Mouse (Mus musculus): Measurements from ENCODE around the gene Ifitm6. TPM values are rescaled to one million over a fixed set of nuclear protein-coding genes. Genes with fewer than 3 reads are reported as not detected.

Gene Ifitm6
- polyA plus RNA-seq, 1 experiment from 2014 or later = 0.27 TPM

DNA sequence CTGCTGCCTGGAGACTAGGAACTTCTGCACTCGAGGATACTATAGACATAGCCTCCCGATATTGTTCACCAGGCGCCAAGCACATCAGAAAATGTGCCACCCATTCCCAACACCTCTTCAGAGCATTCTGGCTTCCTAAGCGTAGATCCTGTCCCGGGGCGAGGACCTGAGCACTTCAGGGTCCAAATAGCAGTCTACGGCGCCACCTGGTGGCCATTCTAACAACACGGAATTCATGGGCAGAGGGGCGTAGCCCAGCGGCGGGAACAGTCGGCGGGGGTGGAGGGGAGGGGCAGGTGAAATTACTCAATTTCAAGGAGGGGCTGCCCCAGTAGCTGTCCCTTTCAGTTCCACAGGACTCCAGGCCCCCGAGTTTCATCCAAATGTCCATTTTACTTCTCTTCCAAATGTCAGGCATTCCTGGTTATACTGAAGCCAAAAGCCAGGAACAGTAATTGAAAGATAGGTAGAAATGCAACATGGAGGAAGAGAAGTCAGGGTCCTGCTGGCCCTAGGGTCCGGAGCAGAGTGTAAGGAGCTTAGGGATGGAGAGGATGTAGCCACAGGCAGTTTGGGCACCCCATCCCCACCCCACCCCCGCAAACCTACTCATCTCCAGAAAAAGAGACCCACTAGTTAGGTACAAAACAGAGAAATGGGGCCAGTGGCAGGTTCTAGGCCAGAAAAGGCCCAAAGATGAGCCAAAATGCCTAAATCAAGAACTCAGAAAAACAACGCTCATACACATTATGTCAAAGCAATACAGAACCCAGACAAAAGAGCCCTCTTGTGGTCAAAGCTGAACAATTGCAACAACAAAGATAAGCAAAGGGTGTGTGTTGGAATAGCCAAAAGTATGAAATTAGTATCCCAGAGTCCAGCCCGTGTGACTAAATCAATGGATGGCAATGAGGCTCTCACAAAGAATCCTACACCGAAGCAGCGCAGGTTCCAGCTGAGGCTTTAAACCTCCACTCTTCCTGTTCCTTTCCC is 30.8 kb upstream of the Ifitm6 start:
- H3K36me3 ChIP-seq (ENCODE audit: control insufficient read depth, insufficient read depth, low read length) = no peaks in the 10 kb centered on the region
- peak overlapping the region; percentile 60; the same call in 1 of the 2 replicates for H3K27ac ChIP-seq (ENCODE audit: low read depth, low read length)
- peak; percentile 95 for DNase-seq (ENCODE audit: low spot score)
- H3K9me3 ChIP-seq (replicated peaks; ENCODE audit: control insufficient read depth, low read length) = no peaks in the 10 kb centered on the region
- H3K9ac ChIP-seq (ENCODE audit: low read length) = peak overlapping the region; percentile 61
- 14% methylated on average over 21 of the region's 21 CpGs for WGBS
- peak; percentile 95 for ATAC-seq
- H3K4me1 ChIP-seq (ENCODE audit: control insufficient read depth, insufficient read depth, low read length) = peaks cover 7% of the 10 kb centered on the region
- peak overlapping the region; percentile 78 for H3K4me2 ChIP-seq (ENCODE audit: low read length)
- H3K27me3 ChIP-seq (replicated peaks; ENCODE audit: control insufficient read depth, insufficient read depth, low read length) = no peaks in the 10 kb centered on the region; the same call in 1 of the 2 replicates
- H3K4me3 ChIP-seq (ENCODE audit: low read depth, low read length) = peak overlapping the region; percentile 30

DNA sequence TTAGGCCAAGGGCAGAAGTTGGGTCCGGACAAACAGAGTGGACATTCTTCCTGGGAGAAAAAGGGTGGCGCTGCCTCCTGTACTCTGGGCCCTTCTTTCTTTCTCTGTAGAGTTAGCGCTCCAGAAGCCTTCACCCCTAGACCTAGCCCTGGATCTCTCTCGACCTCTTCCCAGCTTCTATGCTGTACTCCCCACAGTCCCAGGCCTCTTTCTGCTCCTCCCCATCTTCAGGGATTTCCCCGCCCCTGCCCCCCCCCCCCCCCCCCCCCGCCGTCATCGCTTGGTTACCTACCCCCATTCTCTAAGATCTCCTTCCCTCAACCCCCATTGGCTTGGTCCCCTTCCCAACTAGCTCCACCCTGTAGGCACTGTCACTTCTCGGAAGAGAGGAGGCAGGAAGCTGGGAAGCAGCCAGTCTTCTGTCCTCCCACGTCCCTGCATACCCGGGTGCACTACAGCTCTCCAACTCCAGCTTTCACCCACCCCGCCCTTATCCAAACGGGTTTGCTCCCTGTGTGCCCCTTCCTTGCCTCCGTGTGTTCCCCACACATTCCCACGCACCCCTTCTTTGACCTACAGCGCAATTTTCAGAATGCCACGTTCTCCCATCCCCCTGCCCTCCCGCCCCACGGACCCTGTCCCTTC is 30.0 kb upstream of the Ifitm6 start:
- peak; percentile 87 for ATAC-seq
- Histone ChIP-seq H3K4me3 (ENCODE audit: low read depth, low read length) (peak overlapping the region; percentile 30), H3K9me3 (replicated peaks; ENCODE audit: control insufficient read depth, low read length) (no peaks in the 10 kb centered on the region), H3K4me2 (ENCODE audit: low read length) (peak overlapping the region; percentile 78), H3K27me3 (replicated peaks; ENCODE audit: control insufficient read depth, insufficient read depth, low read length) (no peaks in the 10 kb centered on the region; the same call in 1 of the 2 replicates), H3K9ac (ENCODE audit: low read length) (peak overlapping the region; percentile 61), H3K4me1 (ENCODE audit: control insufficient read depth, insufficient read depth, low read length) (peaks cover 7% of the 10 kb centered on the region), H3K36me3 (ENCODE audit: control insufficient read depth, insufficient read depth, low read length) (no peaks in the 10 kb centered on the region), H3K27ac (ENCODE audit: low read depth, low read length) (peak overlapping the region; percentile 60; the same call in 1 of the 2 replicates)
- WGBS = 6% methylated on average over 15 of the region's 19 CpGs
- peak; percentile 73 for DNase-seq (ENCODE audit: low spot score)

DNA sequence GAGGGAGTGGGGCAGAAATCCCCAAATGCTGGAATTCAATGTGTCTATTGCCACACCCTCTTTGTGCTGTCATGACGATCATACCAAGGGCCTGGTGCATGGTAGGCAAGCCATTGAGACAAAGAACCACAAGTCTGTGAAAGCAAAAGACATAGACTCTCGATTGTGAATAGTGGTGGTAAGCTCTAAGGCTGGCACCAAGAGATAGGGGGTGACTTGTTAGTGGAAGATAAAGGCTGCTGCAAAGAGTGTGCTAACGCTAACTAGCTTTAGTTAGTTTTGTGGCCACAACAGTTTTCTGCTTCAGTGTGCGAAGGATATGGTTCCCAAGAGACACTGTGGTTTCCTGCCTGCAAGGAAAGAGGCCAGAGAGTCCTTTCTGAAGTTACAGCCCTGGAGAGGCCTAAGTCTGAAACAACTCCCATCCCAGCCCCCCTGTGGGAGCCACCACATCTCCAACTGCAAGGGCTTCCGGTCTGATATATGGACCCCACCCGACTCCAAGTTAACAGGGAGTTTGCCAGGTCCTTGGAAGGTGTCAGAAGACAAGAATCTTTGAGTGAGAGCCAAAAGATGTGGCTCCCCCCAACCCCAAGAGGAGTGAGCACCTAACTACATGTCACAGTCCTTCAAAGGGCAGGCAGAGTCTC is 29.3 kb upstream of the Ifitm6 start:
- Histone ChIP-seq H3K4me2 (ENCODE audit: low read length) (peak overlapping the region; percentile 78), H3K4me1 (ENCODE audit: control insufficient read depth, insufficient read depth, low read length) (peaks cover 7% of the 10 kb centered on the region), H3K4me3 (ENCODE audit: low read depth, low read length) (no peak overlapping the region), H3K36me3 (ENCODE audit: control insufficient read depth, insufficient read depth, low read length) (no peaks in the 10 kb centered on the region), H3K27me3 (replicated peaks; ENCODE audit: control insufficient read depth, insufficient read depth, low read length) (no peaks in the 10 kb centered on the region; the same call in 1 of the 2 replicates), H3K27ac (ENCODE audit: low read depth, low read length) (no peak overlapping the region), H3K9ac (ENCODE audit: low read length) (no peak overlapping the region), H3K9me3 (replicated peaks; ENCODE audit: control insufficient read depth, low read length) (no peaks in the 10 kb centered on the region)
- DNase-seq (ENCODE audit: low spot score) = no peak
- no peak for ATAC-seq
- 74% methylated on average over 6 of the region's 6 CpGs for WGBS

DNA sequence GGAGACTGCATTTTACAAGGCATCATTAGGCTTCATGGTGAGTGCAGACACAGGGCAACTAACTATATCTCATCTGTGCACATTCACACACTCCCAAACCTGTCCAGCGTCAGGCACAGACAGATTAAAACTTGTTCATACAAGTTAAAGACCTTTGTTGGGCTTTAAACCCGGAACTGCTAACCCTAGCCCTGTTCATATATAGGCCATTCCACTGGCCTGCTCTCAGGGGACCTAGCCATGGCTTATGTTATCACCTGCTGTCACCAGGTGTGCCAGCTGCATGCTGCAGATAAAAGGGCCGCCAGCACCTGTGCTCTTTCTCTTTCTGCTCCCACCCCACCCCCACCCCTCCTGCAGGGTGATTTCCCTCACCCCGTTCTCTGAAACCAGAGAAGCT is 24.8 kb upstream of the Ifitm6 start:
- H3K27ac ChIP-seq (ENCODE audit: low read depth, low read length) = no peak overlapping the region
- no peak overlapping the region for H3K4me3 ChIP-seq (ENCODE audit: low read depth, low read length)
- peaks cover 3% of the 10 kb centered on the region; the same call in 1 of the 2 replicates for H3K4me1 ChIP-seq (ENCODE audit: control insufficient read depth, insufficient read depth, low read length)
- no peaks in the 10 kb centered on the region for H3K9me3 ChIP-seq (replicated peaks; ENCODE audit: control insufficient read depth, low read length)
- ATAC-seq (no peak), DNase-seq (ENCODE audit: low spot score) (no peak)
- no peaks in the 10 kb centered on the region; the same call in 1 of the 2 replicates for H3K27me3 ChIP-seq (replicated peaks; ENCODE audit: control insufficient read depth, insufficient read depth, low read length)
- H3K36me3 ChIP-seq (ENCODE audit: control insufficient read depth, insufficient read depth, low read length) = no peaks in the 10 kb centered on the region
- 59% methylated on average over 4 of the region's 4 CpGs for WGBS
- H3K9ac ChIP-seq (ENCODE audit: low read length) = no peak overlapping the region
- no peak overlapping the region for H3K4me2 ChIP-seq (ENCODE audit: low read length)

DNA sequence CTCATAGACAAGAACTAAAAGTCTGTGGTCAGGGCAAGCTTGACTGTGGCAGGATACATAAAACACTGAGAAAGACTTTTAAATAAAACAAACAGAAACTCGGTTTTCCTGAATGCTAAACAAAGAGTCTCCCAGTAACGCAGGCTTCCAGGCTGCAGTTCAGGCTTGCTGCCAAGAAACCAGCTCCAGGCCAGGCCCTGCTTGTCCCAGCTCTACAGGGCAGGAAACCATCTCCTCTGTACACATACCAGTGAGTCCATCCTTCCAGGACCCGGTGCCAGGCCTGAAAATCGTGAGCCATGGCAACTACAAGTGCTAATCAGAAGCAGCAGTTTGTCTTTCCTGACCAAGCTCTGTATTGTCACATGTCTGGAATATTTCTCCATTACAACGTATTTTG is 23.9 kb upstream of the Ifitm6 start:
- Histone ChIP-seq H3K4me1 (ENCODE audit: control insufficient read depth, insufficient read depth, low read length) (no peaks in the 10 kb centered on the region), H3K9me3 (replicated peaks; ENCODE audit: control insufficient read depth, low read length) (no peaks in the 10 kb centered on the region), H3K4me3 (ENCODE audit: low read depth, low read length) (no peak overlapping the region), H3K27me3 (replicated peaks; ENCODE audit: control insufficient read depth, insufficient read depth, low read length) (no peaks in the 10 kb centered on the region), H3K9ac (ENCODE audit: low read length) (no peak overlapping the region), H3K36me3 (ENCODE audit: control insufficient read depth, insufficient read depth, low read length) (no peaks in the 10 kb centered on the region), H3K27ac (ENCODE audit: low read depth, low read length) (no peak overlapping the region), H3K4me2 (ENCODE audit: low read length) (no peak overlapping the region)
- peak; percentile 75 for DNase-seq (ENCODE audit: low spot score)
- WGBS = 29% methylated on average over 5 of the region's 5 CpGs
- ATAC-seq = peak; percentile 78; the same call in 1 of the 2 replicates

DNA sequence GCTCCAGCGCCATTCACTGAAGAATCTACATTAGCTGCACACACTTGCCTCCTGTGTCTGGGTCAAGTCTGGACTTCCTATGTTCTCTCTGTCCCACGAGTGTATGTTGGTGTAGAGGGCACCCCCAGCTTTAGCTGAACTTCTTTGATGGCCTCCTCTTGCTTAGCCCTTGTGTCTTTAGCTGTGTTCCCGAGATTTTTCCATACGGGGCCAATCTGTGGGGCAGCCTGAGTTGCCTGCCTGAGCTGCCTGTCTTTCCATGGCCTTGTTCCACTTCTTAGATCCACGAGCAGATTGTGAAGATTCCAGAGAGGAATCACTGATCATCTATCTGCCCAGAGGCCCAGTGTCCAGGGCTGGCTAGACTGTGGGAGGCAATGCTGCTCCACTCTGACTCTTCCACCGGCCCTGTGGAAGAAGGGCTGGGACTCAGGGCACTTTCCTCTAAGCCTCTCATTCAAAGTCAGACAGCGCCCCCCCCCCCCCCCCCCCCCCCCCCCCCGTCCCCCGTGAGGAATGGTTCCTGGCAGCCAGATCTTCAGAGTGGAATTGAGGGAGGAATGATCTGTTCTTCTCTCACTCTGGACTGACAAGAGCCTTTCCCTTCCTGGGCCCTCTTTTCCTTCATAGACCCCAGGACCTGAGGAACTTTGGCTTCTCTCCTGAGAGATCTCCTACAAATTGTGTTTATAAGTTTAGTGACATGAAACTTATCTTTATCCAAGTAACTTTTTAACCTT is 23.3 kb upstream of the Ifitm6 start:
- no peak overlapping the region for H3K27ac ChIP-seq (ENCODE audit: low read depth, low read length)
- no peak for DNase-seq (ENCODE audit: low spot score)
- ATAC-seq = no peak
- no peaks in the 10 kb centered on the region for H3K4me1 ChIP-seq (ENCODE audit: control insufficient read depth, insufficient read depth, low read length)
- no peak overlapping the region for H3K9ac ChIP-seq (ENCODE audit: low read length)
- no peak overlapping the region for H3K4me3 ChIP-seq (ENCODE audit: low read depth, low read length)
- no peak overlapping the region for H3K4me2 ChIP-seq (ENCODE audit: low read length)
- WGBS = 42% methylated on average over 6 of the region's 9 CpGs
- H3K36me3 ChIP-seq (ENCODE audit: control insufficient read depth, insufficient read depth, low read length) = no peaks in the 10 kb centered on the region
- no peaks in the 10 kb centered on the region for H3K9me3 ChIP-seq (replicated peaks; ENCODE audit: control insufficient read depth, low read length)
- no peaks in the 10 kb centered on the region for H3K27me3 ChIP-seq (replicated peaks; ENCODE audit: control insufficient read depth, insufficient read depth, low read length)

DNA sequence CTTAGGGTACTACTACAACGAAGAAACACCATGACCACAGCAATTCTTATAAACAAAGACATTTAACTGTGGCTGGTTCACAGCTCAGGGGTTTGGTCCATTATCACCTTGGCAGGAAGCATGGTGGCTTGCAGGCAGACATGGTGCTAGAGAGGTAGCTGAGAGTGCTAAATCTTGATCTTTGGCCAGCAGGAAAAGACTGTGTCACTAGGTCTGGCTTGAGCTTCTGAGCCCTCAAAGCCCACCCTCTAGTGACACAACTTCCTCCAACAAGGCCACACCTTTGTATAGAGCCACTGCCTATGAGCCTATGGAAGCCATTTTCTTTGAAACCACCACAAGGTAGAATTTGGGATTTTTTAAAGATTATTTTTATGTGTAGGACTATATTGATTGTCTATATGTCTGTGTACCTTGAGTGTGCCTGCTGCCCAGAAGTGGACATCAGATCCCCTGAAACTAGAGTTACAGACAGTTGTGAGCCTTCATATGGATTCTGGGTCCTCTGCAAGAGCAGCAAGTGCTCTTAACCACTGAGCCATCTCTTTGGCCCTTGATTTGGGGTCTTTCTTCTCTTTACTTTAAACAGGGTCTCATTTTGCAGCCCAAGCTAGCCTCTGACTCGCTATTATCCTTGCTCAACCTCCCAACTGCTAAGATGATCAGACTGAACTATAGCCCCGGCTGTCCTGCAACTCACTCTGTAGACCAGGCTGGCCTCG is 21.8 kb upstream of the Ifitm6 start:
- WGBS = 92% methylated on average over 4 of the region's 4 CpGs
- no peaks in the 10 kb centered on the region for H3K36me3 ChIP-seq (ENCODE audit: control insufficient read depth, insufficient read depth, low read length)
- DNase-seq (ENCODE audit: low spot score) (no peak), ATAC-seq (no peak)
- no peaks in the 10 kb centered on the region for H3K9me3 ChIP-seq (replicated peaks; ENCODE audit: control insufficient read depth, low read length)
- H3K27ac ChIP-seq (ENCODE audit: low read depth, low read length) = no peak overlapping the region
- no peaks in the 10 kb centered on the region for H3K4me1 ChIP-seq (ENCODE audit: control insufficient read depth, insufficient read depth, low read length)
- H3K27me3 ChIP-seq (replicated peaks; ENCODE audit: control insufficient read depth, insufficient read depth, low read length) = no peaks in the 10 kb centered on the region
- no peak overlapping the region for H3K9ac ChIP-seq (ENCODE audit: low read length)
- H3K4me2 ChIP-seq (ENCODE audit: low read length) = no peak overlapping the region
- no peak overlapping the region for H3K4me3 ChIP-seq (ENCODE audit: low read depth, low read length)
